Mouse (Mus musculus) stomach, postnatal 0 days (tissue): Measurements from ENCODE around the gene Clec4f.
"Not testable (repeated sequence)": the region's sequence is repeated elsewhere in the genome, so short reads cannot be mapped to it uniquely, and the experiment has no call there.

Experiments
- CTCF ChIP-seq: IDR thresholded peaks from 2 replicates; pipeline ENCODE4 v1.5.1; 2016; ENCODE audit warnings: antibody characterized with exemption, low read depth, mild to moderate bottlenecking, moderate library complexity
- EP300 ChIP-seq: optimal IDR thresholded peaks from 2 replicates; pipeline ENCODE3; 2016; ENCODE audit warnings: antibody characterized with exemption

DNA sequence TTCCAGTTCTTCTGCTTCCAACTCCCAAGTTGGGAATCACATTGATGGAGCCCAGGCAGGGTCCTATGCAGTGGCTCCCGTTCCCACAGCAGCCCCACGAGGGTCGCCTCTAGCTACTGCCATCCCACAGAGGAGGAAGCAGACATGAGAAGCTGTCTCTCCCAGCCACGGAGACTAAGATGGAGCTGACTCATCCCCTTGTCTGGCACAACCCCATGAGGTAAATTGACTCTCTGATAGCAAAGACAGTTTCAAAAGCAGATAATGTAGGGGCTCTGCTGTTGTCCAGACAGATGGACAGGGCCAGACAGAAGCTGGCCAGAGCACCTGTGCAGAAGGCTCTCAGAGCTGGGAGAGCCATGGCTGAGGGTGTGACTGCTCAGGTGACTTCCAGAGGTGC, 21.4 kb downstream of the Clec4f start:
- not testable (repeated sequence) for TF ChIP-seq CTCF, EP300
